Comparison of ENCODE assay signal across 21 mouse cellular contexts in genomic region chr19:29893718-29894273, GRCm38 (mm10). TPM values are rescaled to one million over a fixed set of nuclear protein-coding genes. Genes with fewer than 3 reads are reported as not detected.
DNase-seq lines count a peak whose midpoint lies in the region; ATAC-seq and TF ChIP-seq lines count a peak whose summit lies in the region.
"Had no signal": no experiment of that assay in that cellular context is flagged by ENCODE, and none has a peak within 500 bp of the region (broad histone marks: within the 10 kb centered on the region; RNA-seq: fewer than 3 reads in every experiment).

No protein-coding gene starts in this region.

- no peak overlapping the region for H3K4me2 ChIP-seq in intestine, embryonic 16.5 days (ENCODE audit: low read depth, low read length)
- H3K4me2 ChIP-seq in intestine, embryonic 15.5 days (replicated peaks): no peak overlapping the region
- H3K4me2 ChIP-seq in stomach, postnatal 0 days (replicated peaks; ENCODE audit: low read depth): no peak overlapping the region
- H3K4me2 ChIP-seq: heart, embryonic 11.5 days; liver, embryonic 13.5 days had no signal

- no peaks in the 10 kb centered on the region for H3K4me1 ChIP-seq in intestine, embryonic 16.5 days (ENCODE audit: control insufficient read depth, insufficient read depth, low read length)
- H3K4me1 ChIP-seq in intestine, embryonic 15.5 days (replicated peaks): no peaks in the 10 kb centered on the region
- H3K4me1 ChIP-seq in stomach, postnatal 0 days (replicated peaks; ENCODE audit: control insufficient read depth, insufficient read depth): no peaks in the 10 kb centered on the region
- H3K4me1 ChIP-seq: liver, embryonic 13.5 days had no signal

- ATAC-seq in intestine, embryonic 16.5 days: peak; percentile 55; the same call in 1 of the 2 replicates
- no peak for ATAC-seq in intestine, embryonic 15.5 days
- ATAC-seq in Patski: peak; percentile 17
- ATAC-seq in stomach, postnatal 0 days (ENCODE audit: low FRiP score, low TSS enrichment): peak; percentile 46
- ATAC-seq: forebrain, embryonic 14.5 days; midbrain, embryonic 16.5 days had no signal

- no peaks in the 10 kb centered on the region for H3K27me3 ChIP-seq in intestine, embryonic 16.5 days (replicated peaks; ENCODE audit: control insufficient read depth, insufficient read depth, low read length)
- no peaks in the 10 kb centered on the region for H3K27me3 ChIP-seq in intestine, embryonic 15.5 days (replicated peaks)
- no peaks in the 10 kb centered on the region for H3K27me3 ChIP-seq in Patski
- H3K27me3 ChIP-seq in stomach, postnatal 0 days (ENCODE audit: control insufficient read depth, insufficient read depth, low read length): no peaks in the 10 kb centered on the region
- H3K27me3 ChIP-seq: liver, embryonic 13.5 days had no signal

- H3K9ac ChIP-seq in intestine, embryonic 16.5 days (ENCODE audit: low read depth, low read length): no peak overlapping the region
- no peak overlapping the region for H3K9ac ChIP-seq in intestine, embryonic 15.5 days
- H3K9ac ChIP-seq in stomach, postnatal 0 days (ENCODE audit: low read length): no peak overlapping the region
- H3K9ac ChIP-seq: liver, embryonic 13.5 days had no signal

- POLR2A ChIA-PET in Patski (lab: Charles Lee): no interaction called here

- no peak for DNase-seq in Patski (ENCODE audit: low read depth, low spot score)
- peak; percentile 67 for DNase-seq in fat pad, adult 2 months (ENCODE audit: extremely low read depth, low read depth, low spot score)
- no peak for DNase-seq in stomach, postnatal 0 days (ENCODE audit: low spot score)
- no peak for DNase-seq in lung, postnatal 10 days
- DNase-seq in ovary, postnatal 14 days (ENCODE audit: low spot score): no peak
- DNase-seq: adrenal gland, postnatal 10 days; cerebellum, adult 11 months; cerebellum, adult 9-11 months; gastrocnemius, adult 2 months; kidney, adult 9 months; kidney, postnatal 14 days; liver, embryonic 13.5 days; right cerebral cortex, postnatal 14 days; thymus, postnatal 14 days had no signal

- no peaks in the 10 kb centered on the region for H3K9me3 ChIP-seq in intestine, embryonic 16.5 days (ENCODE audit: control insufficient read depth, low read length)
- H3K9me3 ChIP-seq in intestine, embryonic 15.5 days: no peaks in the 10 kb centered on the region
- no peaks in the 10 kb centered on the region for H3K9me3 ChIP-seq in stomach, postnatal 0 days (ENCODE audit: control insufficient read depth, low read length)
- H3K9me3 ChIP-seq: liver, embryonic 13.5 days had no signal

- in situ Hi-C loops in Patski (cut with MboI; ENCODE audit: low pct_unique_long_range_greater_than_20kb): no loop called here

- no peak overlapping the region for H3K27ac ChIP-seq in intestine, embryonic 16.5 days (ENCODE audit: low read length)
- H3K27ac ChIP-seq in intestine, embryonic 15.5 days: no peak overlapping the region
- peak overlapping the region; percentile 53 for H3K27ac ChIP-seq in stomach, postnatal 0 days (replicated peaks)
- H3K27ac ChIP-seq: gastrocnemius, adult 2 months; layer of hippocampus, adult 2 months; liver, embryonic 13.5 days; macrophage had no signal

- CTCF ChIA-PET in Patski (lab: Charles Lee): interaction anchor here (1.2 to 3.3 kb wide), 5 partner anchors 11 to 19 kb away, joined by 3 to 15 read pairs (median 3); no protein-coding TSS in a partner anchor

- H3K4me3 ChIP-seq in intestine, embryonic 16.5 days (ENCODE audit: low read length): no peak overlapping the region
- H3K4me3 ChIP-seq in intestine, embryonic 15.5 days (replicated peaks): no peak overlapping the region
- no peak overlapping the region for H3K4me3 ChIP-seq in stomach, postnatal 0 days (ENCODE audit: low read depth, low read length)
- H3K4me3 ChIP-seq: gastrocnemius, adult 2 months; layer of hippocampus, adult 2 months; liver, embryonic 13.5 days had no signal

- H3K36me3 ChIP-seq in intestine, embryonic 16.5 days (ENCODE audit: control insufficient read depth, insufficient read depth, low read length): no peaks in the 10 kb centered on the region
- no peaks in the 10 kb centered on the region for H3K36me3 ChIP-seq in intestine, embryonic 15.5 days
- H3K36me3 ChIP-seq in stomach, postnatal 0 days (ENCODE audit: control insufficient read depth, insufficient read depth, low read length): no peaks in the 10 kb centered on the region
- H3K36me3 ChIP-seq: liver, embryonic 13.5 days had no signal

- no peak for TF ChIP-seq CTCF in Patski (IDR thresholded peaks at IDR 0.05)
- TF ChIP-seq CTCF in stomach, postnatal 0 days (IDR thresholded peaks at IDR 0.05; ENCODE audit: low read depth): no peak

- no peak for TF ChIP-seq EP300 in stomach, postnatal 0 days (optimal IDR thresholded peaks at IDR 0.05)

- WGBS in intestine, embryonic 16.5 days: 75% methylated on average over 4 of the region's 4 CpGs
- 87% methylated on average over 4 of the region's 4 CpGs for WGBS in intestine, embryonic 15.5 days
- 65% methylated on average over 4 of the region's 4 CpGs for WGBS in stomach, postnatal 0 days

RNA-seq across cellular contexts. Expression of gene Il33, which starts 31.1 kb away (rescaled TPM):
- 15.9 and 17.4 TPM in 2 replicates for polyA plus RNA-seq in intestine, embryonic 16.5 days (2015; fragmentation: Nextera tagmentation; extraction: Ambion mirVana)
- polyA plus RNA-seq in intestine, embryonic 15.5 days (2015; fragmentation: Nextera tagmentation; extraction: Ambion mirVana): 16.1 and 20.9 TPM in 2 replicates
- polyA plus RNA-seq in Patski (2021): 7.0 TPM
- 54.4 and 63.6 TPM in 2 replicates for polyA plus RNA-seq in stomach, postnatal 0 days (2015; fragmentation: Nextera tagmentation; extraction: Ambion mirVana)
- polyA plus RNA-seq: macrophage had no signal
